Mouse (Mus musculus) myocyte (in vitro differentiated cells): ENCODE measurements at regions not wholly inside any gene's neighbourhood (a gene's known extent, or its start where the extent isn't known, plus 50 kb on each side); places are given as distances from the start of the nearest gene placed in this dataset.

ENCODE experiments used
- H3K27me3 ChIP-seq: one replicate; pipeline ENCODE4 v1.6.1; 2011; ENCODE audit not compliant: control insufficient read depth, insufficient read depth, insufficient read length
- H3K36me3 ChIP-seq: one replicate; pipeline ENCODE4 v1.6.1; 2011; ENCODE audit not compliant: control insufficient read depth, insufficient read depth
- H3K4me2 ChIP-seq: one replicate; pipeline ENCODE4 v1.6.1; 2011; ENCODE audit warnings: low read depth, control low read depth
- H3K4me3 ChIP-seq: one replicate; pipeline ENCODE4 v1.5.1; 2011; ENCODE audit warnings: mild to moderate bottlenecking, control low read depth, moderate library complexity
- H3K79me2 ChIP-seq: one replicate; pipeline ENCODE4 v1.6.1; 2011; ENCODE audit not compliant: control insufficient read depth, insufficient read depth
- H3ac ChIP-seq: one replicate; pipeline ENCODE4 v1.6.1; 2011; ENCODE audit not compliant: control insufficient read depth, insufficient read length
- CEBPB ChIP-seq: IDR thresholded peaks from 2 replicates; pipeline ENCODE4 v1.6.1; 2011; ENCODE audit warnings: mild to moderate bottlenecking, moderate library complexity; ENCODE audit not compliant: poor library complexity, insufficient read depth, severe bottlenecking
- E2F4 ChIP-seq: IDR thresholded peaks from one replicate; pipeline ENCODE4 v1.6.1; 2011; ENCODE audit warnings: mild to moderate bottlenecking, control low read depth, moderate library complexity; ENCODE audit not compliant: insufficient read depth
- MAX ChIP-seq: IDR thresholded peaks from one replicate; pipeline ENCODE4 v1.6.1; 2011; ENCODE audit warnings: low read depth, mild to moderate bottlenecking, control low read depth
- MYOD1 ChIP-seq, 3 experiments: IDR thresholded peaks; one replicate each; pipeline ENCODE4 v1.6.1; 2011; ENCODE audit warnings: control low read depth in 2 of 3, low read depth in 2 of 3, mild to moderate bottlenecking in 2 of 3, moderate library complexity in 1 of 3; ENCODE audit not compliant: insufficient read length in 2 of 3, control insufficient read depth in 1 of 3
- MYOG ChIP-seq, 3 experiments: IDR thresholded peaks; one replicate each; pipeline ENCODE4 v1.6.1; 2011; ENCODE audit warnings: control low read depth in 2 of 3, low read depth in 2 of 3, mild to moderate bottlenecking in 2 of 3; ENCODE audit not compliant: insufficient read length in 2 of 3, control insufficient read depth in 1 of 3, insufficient read depth in 1 of 3
- POLR2A ChIP-seq: IDR thresholded peaks from one replicate; pipeline ENCODE4 v1.6.1; 2011; ENCODE audit warnings: low read depth, mild to moderate bottlenecking, control low read depth, moderate library complexity; ENCODE audit not compliant: insufficient read length
- POLR2AphosphoS2 ChIP-seq: IDR thresholded peaks from one replicate; pipeline ENCODE4 v1.6.1; 2011; ENCODE audit warnings: low read depth, control low read depth; ENCODE audit not compliant: insufficient read length
- REST ChIP-seq: IDR thresholded peaks from one replicate; pipeline ENCODE4 v1.6.1; 2011; ENCODE audit warnings: mild to moderate bottlenecking, control low read depth, moderate library complexity; ENCODE audit not compliant: insufficient read depth, insufficient read length
- SRF ChIP-seq: IDR thresholded peaks from one replicate; pipeline ENCODE4 v1.6.1; 2011; ENCODE audit warnings: low read depth; ENCODE audit not compliant: control insufficient read depth, insufficient read length
- TCF12 ChIP-seq: IDR thresholded peaks from one replicate; pipeline ENCODE4 v1.6.1; 2011; ENCODE audit warnings: mild to moderate bottlenecking, control low read depth; ENCODE audit not compliant: poor library complexity, insufficient read depth, severe bottlenecking
- TCF3 ChIP-seq: IDR thresholded peaks from one replicate; pipeline ENCODE4 v1.6.1; 2011; ENCODE audit warnings: low read depth, control low read depth; ENCODE audit not compliant: insufficient read length
- USF1 ChIP-seq: IDR thresholded peaks from one replicate; pipeline ENCODE4 v1.6.1; 2011; ENCODE audit warnings: low read depth, mild to moderate bottlenecking, control low read depth, moderate library complexity

GRCm38 (mm10) chr9:40607941-40608340 is 62.5 kb upstream of the Gm21915 start:
- Histone ChIP-seq H3K36me3 (no peaks in the 10 kb centered on the region), H3K27me3 (no peaks in the 10 kb centered on the region), H3K4me2 (no peak overlapping the region), H3K79me2 (no peaks in the 10 kb centered on the region), H3ac (no peak overlapping the region), H3K4me3 (no peak overlapping the region)
- no peak for TF ChIP-seq MYOD1 (IDR thresholded peaks at IDR 0.05; ENCODE audit: control insufficient read depth in 1 of 3, insufficient read length in 2 of 3, low read depth in 2 of 3)
- no peak for TF ChIP-seq MAX
- TF ChIP-seq SRF = no peak
- no peak for TF ChIP-seq POLR2A
- TF ChIP-seq USF1 = no peak
- TF ChIP-seq REST = no peak
- no peak for TF ChIP-seq TCF12
- TF ChIP-seq E2F4 = no peak
- TF ChIP-seq MYOG (IDR thresholded peaks at IDR 0.05; ENCODE audit: control insufficient read depth in 1 of 3, insufficient read depth in 1 of 3, insufficient read length in 2 of 3, low read depth in 2 of 3) = no peak
- TF ChIP-seq CEBPB = no peak
- no peak for TF ChIP-seq TCF3
- TF ChIP-seq POLR2AphosphoS2 = no peak

GRCm38 (mm10) chr9:40603521-40603920 is 66.9 kb upstream of the Gm21915 start:
- H3ac ChIP-seq = no peak overlapping the region
- TF ChIP-seq TCF12 (no peak), POLR2AphosphoS2 (no peak), MAX (no peak), USF1 (no peak), E2F4 (no peak), MYOG (IDR thresholded peaks at IDR 0.05; ENCODE audit: control insufficient read depth in 1 of 3, insufficient read depth in 1 of 3, insufficient read length in 2 of 3, low read depth in 2 of 3) (no peak), SRF (no peak), MYOD1 (IDR thresholded peaks at IDR 0.05; ENCODE audit: control insufficient read depth in 1 of 3, insufficient read length in 2 of 3, low read depth in 2 of 3) (no peak)

GRCm38 (mm10) chr9:40598431-40598831 is 67.2 kb upstream of the Gramd1b start:
- H3ac ChIP-seq = no peak overlapping the region
- no peak overlapping the region for H3K4me3 ChIP-seq
- TF ChIP-seq REST (no peak), E2F4 (no peak), SRF (no peak), MYOD1 (IDR thresholded peaks at IDR 0.05; ENCODE audit: control insufficient read depth in 1 of 3, insufficient read length in 2 of 3, low read depth in 2 of 3) (no peak), MYOG (IDR thresholded peaks at IDR 0.05; ENCODE audit: control insufficient read depth in 1 of 3, insufficient read depth in 1 of 3, insufficient read length in 2 of 3, low read depth in 2 of 3) (no peak), TCF3 (no peak), POLR2AphosphoS2 (no peak), MAX (no peak), POLR2A (no peak), USF1 (no peak), CEBPB (no peak), TCF12 (no peak)

More at GRCm38 (mm10) chr9:40603521-40603920, 66.9 kb upstream of the Gm21915 start:
- H3K36me3 ChIP-seq = no peaks in the 10 kb centered on the region
- H3K27me3 ChIP-seq = no peaks in the 10 kb centered on the region
- no peaks in the 10 kb centered on the region for H3K79me2 ChIP-seq
- H3K4me2 ChIP-seq = no peak overlapping the region
- no peak overlapping the region for H3K4me3 ChIP-seq

GRCm38 (mm10) chr9:40587421-40587820 is 56.2 kb upstream of the Gramd1b start:
- Histone ChIP-seq H3K36me3 (no peaks in the 10 kb centered on the region), H3K4me3 (no peak overlapping the region), H3K4me2 (no peak overlapping the region), H3K79me2 (no peaks in the 10 kb centered on the region), H3K27me3 (no peaks in the 10 kb centered on the region), H3ac (no peak overlapping the region)
- no peak for TF ChIP-seq TCF3
- TF ChIP-seq E2F4 = no peak
- no peak for TF ChIP-seq REST
- TF ChIP-seq MYOG (IDR thresholded peaks at IDR 0.05; ENCODE audit: control insufficient read depth in 1 of 3, insufficient read depth in 1 of 3, insufficient read length in 2 of 3, low read depth in 2 of 3) = no peak
- no peak for TF ChIP-seq POLR2A
- no peak for TF ChIP-seq POLR2AphosphoS2
- TF ChIP-seq CEBPB = no peak
- TF ChIP-seq MAX = no peak
- no peak for TF ChIP-seq MYOD1 (IDR thresholded peaks at IDR 0.05; ENCODE audit: control insufficient read depth in 1 of 3, insufficient read length in 2 of 3, low read depth in 2 of 3)
- TF ChIP-seq USF1 = no peak
- no peak for TF ChIP-seq TCF12
- TF ChIP-seq SRF = no peak

More at GRCm38 (mm10) chr9:40598431-40598831, 67.2 kb upstream of the Gramd1b start:
- H3K4me2 ChIP-seq = no peak overlapping the region
- H3K79me2 ChIP-seq = no peaks in the 10 kb centered on the region
- H3K36me3 ChIP-seq = no peaks in the 10 kb centered on the region
- H3K27me3 ChIP-seq = no peaks in the 10 kb centered on the region
